Mouse (Mus musculus) stomach, embryonic 16.5 days (tissue): ENCODE measurements around the gene Tpcn2. TPM values are rescaled to one million over a fixed set of nuclear protein-coding genes. Genes with fewer than 3 reads are reported as not detected.

Experiments used
- ATAC-seq: fragments of 200-750 bp; cut with Nextera tagmentation; 2 replicates; pipeline ENCODE4 v1.8.0; 2017; ENCODE audit warnings: moderate number of reproducible peaks, moderate TSS enrichment; ENCODE audit not compliant: insufficient read depth, low FRiP score
- H3K27ac ChIP-seq: fragments of 300-500 bp; sonication (generic); 2 replicates; pipeline ENCODE4 v1.5.1; 2014; ENCODE audit warnings: low read length
- H3K27me3 ChIP-seq: fragments of 300-500 bp; sonication (generic); 2 replicates; pipeline ENCODE4 v1.6.1; 2014; ENCODE audit warnings: low read length, control low read depth, mixed read lengths; ENCODE audit not compliant: control insufficient read depth, insufficient read depth
- H3K36me3 ChIP-seq: fragments of 300-500 bp; sonication (generic); 2 replicates; pipeline ENCODE4 v1.6.1; 2014; ENCODE audit warnings: low read length; ENCODE audit not compliant: control insufficient read depth, insufficient read depth
- H3K4me1 ChIP-seq: fragments of 300-500 bp; sonication (generic); 2 replicates; pipeline ENCODE4 v1.6.1; 2014; ENCODE audit warnings: low read length, control low read depth, mixed read lengths; ENCODE audit not compliant: control insufficient read depth, insufficient read depth
- H3K4me2 ChIP-seq: fragments of 300-500 bp; sonication (generic); 2 replicates; pipeline ENCODE4 v1.6.1; 2014; ENCODE audit warnings: low read depth, low read length, mixed read lengths
- H3K4me3 ChIP-seq: fragments of 300-500 bp; sonication (generic); replicated peaks from 2 replicates; pipeline ENCODE4 v1.5.1; 2014; ENCODE audit warnings: mild to moderate bottlenecking, low read length
- H3K9ac ChIP-seq: fragments of 300-500 bp; sonication (generic); 2 replicates; pipeline ENCODE4 v1.6.1; 2014; ENCODE audit warnings: low read length
- H3K9me3 ChIP-seq: fragments of 300-500 bp; sonication (generic); replicated peaks from 2 replicates; pipeline ENCODE4 v1.6.1; 2016; ENCODE audit warnings: low read length, control low read depth; ENCODE audit not compliant: control insufficient read depth
- WGBS: fragments of 180-500 bp; shearing (Covaris S2); extraction: QIAGEN DNeasy Blood & Tissue Kit; methylation state at CpG from one replicate; pipeline ENCODE4 v1.1.7; 2014; 5-methylcytosine and 5-hydroxymethylcytosine counted together
- polyA plus RNA-seq: library from polyadenylated mRNA; unstranded; fragments of >200 nt; fragmentation: Nextera tagmentation; extraction: Ambion mirVana; gene quantifications from 2 replicates; pipeline ENCODE4 v1.2.1, GENCODE M21; 2015

Tpcn2 gene
- polyA plus RNA-seq, 1 experiment from 2014 or later: 9.7 TPM

- H3K27ac ChIP-seq: peak overlapping the region; percentile 30
- no peaks in the 10 kb centered on the region for H3K36me3 ChIP-seq
- no peak overlapping the region for H3K4me3 ChIP-seq
- peak; percentile 30; the same call in 1 of the 2 replicates for ATAC-seq
- 58% methylated on average over 3 of the region's 3 CpGs for WGBS
- no peak overlapping the region for H3K4me2 ChIP-seq
- no peaks in the 10 kb centered on the region for H3K9me3 ChIP-seq
- no peaks in the 10 kb centered on the region for H3K27me3 ChIP-seq
- peaks cover 40% of the 10 kb centered on the region for H3K4me1 ChIP-seq
- H3K9ac ChIP-seq: 0 out of 2 replicates have a peak overlapping the region, but pooled peaks have one; percentile 25
These were observed 89.2 kb downstream of the Tpcn2 start for GRCm38 (mm10) chr7:145194455-145195161.

DNA sequence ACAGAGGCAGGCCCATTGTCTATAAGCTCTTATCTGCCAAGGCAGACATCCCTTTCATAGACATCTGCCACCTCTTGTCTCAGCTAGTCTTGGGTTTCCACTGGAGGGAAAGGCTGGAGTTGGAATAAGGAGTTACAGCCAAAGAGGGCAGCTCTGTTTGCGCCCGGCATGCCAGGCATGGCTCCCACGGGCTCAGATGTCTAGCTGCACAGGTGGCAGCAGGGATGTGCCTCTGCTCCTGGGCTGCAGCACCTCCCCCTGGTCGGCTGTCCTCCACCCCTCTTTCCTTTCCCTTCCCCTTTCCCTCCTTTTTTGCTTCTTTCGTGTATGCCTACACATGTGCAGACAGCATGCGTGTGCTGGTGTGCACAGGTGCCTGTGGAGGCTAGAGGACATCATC is 91.0 kb downstream of the Tpcn2 start:
- Histone ChIP-seq H3K4me1 (peaks cover 29% of the 10 kb centered on the region), H3K9me3 (no peaks in the 10 kb centered on the region), H3K4me2 (no peak overlapping the region), H3K9ac (no peak overlapping the region), H3K27me3 (no peaks in the 10 kb centered on the region), H3K36me3 (no peaks in the 10 kb centered on the region), H3K4me3 (no peak overlapping the region), H3K27ac (no peak overlapping the region)
- ATAC-seq: no peak
- 74% methylated on average over 6 of the region's 6 CpGs for WGBS

GRCm38 (mm10) chr7:145190520-145190919 is 93.3 kb downstream of the Tpcn2 start:
- Histone ChIP-seq H3K27me3 (no peaks in the 10 kb centered on the region), H3K4me2 (no peak overlapping the region), H3K4me1 (peaks cover 19% of the 10 kb centered on the region), H3K27ac (no peak overlapping the region), H3K9ac (no peak overlapping the region), H3K36me3 (no peaks in the 10 kb centered on the region), H3K9me3 (no peaks in the 10 kb centered on the region), H3K4me3 (no peak overlapping the region)
- ATAC-seq: no peak

GRCm38 (mm10) chr7:145189342-145189741 is 94.5 kb downstream of the Tpcn2 start:
- peaks cover 7% of the 10 kb centered on the region for H3K4me1 ChIP-seq
- 43% methylated on average over 8 of the region's 8 CpGs for WGBS
- no peak overlapping the region for H3K4me2 ChIP-seq
- no peaks in the 10 kb centered on the region for H3K36me3 ChIP-seq
- no peaks in the 10 kb centered on the region for H3K9me3 ChIP-seq
- H3K9ac ChIP-seq: no peak overlapping the region
- no peak overlapping the region for H3K27ac ChIP-seq
- ATAC-seq: no peak
- H3K27me3 ChIP-seq: no peaks in the 10 kb centered on the region
- no peak overlapping the region for H3K4me3 ChIP-seq

- no peaks in the 10 kb centered on the region for H3K36me3 ChIP-seq
- H3K4me2 ChIP-seq: no peak overlapping the region
- no peaks in the 10 kb centered on the region for H3K9me3 ChIP-seq
- no peak for ATAC-seq
- H3K9ac ChIP-seq: no peak overlapping the region
- no peak overlapping the region for H3K27ac ChIP-seq
- 54% methylated on average over 3 of the region's 3 CpGs for WGBS
- no peaks in the 10 kb centered on the region for H3K4me1 ChIP-seq
- H3K27me3 ChIP-seq: no peaks in the 10 kb centered on the region
- H3K4me3 ChIP-seq: no peak overlapping the region
These were observed 96.0 kb downstream of the Tpcn2 start for GRCm38 (mm10) chr7:145187802-145188201.

DNA sequence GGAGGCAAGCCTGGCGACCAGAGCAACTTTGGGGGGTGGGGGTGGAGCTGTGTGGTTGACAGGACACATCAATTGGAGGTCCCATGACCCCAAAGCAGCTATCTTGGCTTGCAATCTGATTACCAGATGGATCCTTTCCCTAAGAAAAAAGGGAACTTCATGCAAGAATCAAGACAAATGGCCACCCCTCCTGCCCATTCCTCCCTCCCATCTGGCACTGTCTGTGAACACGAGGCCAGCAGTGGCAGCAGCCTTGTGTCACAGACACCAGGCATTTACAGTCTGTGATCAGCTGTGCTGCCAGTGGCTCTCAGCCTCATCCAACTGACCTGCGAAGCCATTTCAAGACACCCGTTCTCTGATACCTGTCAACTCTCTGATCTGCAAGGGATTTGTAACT is 101.4 kb downstream of the Tpcn2 start:
- H3K4me3 ChIP-seq: no peak overlapping the region
- H3K9me3 ChIP-seq: no peaks in the 10 kb centered on the region
- no peak overlapping the region for H3K27ac ChIP-seq
- no peaks in the 10 kb centered on the region for H3K27me3 ChIP-seq
- no peak overlapping the region for H3K9ac ChIP-seq
- H3K36me3 ChIP-seq: no peaks in the 10 kb centered on the region
- no peak overlapping the region for H3K4me2 ChIP-seq
- WGBS: 55% methylated on average over 4 of the region's 4 CpGs
- H3K4me1 ChIP-seq: peaks cover 8% of the 10 kb centered on the region; the same call in 1 of the 2 replicates
- no peak for ATAC-seq

- no peak for ATAC-seq
These were observed 102.3 kb downstream of the Tpcn2 start for GRCm38 (mm10) chr7:145181376-145182034.

DNA sequence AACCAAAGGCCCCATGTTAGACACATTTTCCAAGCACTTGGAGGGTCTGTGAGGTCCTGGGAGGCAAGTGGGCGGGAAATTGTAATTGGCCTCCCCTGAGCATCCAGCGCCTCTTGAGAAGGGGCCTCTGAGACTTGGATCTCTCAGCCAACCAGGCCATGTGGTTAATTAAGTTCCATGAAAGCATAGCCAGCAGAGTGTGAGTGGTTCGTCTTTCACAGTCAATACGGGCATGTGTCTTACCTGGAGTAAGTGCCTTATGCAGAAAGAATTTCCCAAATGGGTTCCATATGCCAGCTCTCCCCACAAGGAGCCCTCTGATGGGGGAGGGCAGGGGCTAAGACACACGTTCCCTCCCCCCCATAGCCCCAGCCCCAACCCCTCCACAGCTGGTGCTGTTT is 104.1 kb downstream of the Tpcn2 start:
- Histone ChIP-seq H3K4me1 (peaks cover 8% of the 10 kb centered on the region; the same call in 1 of the 2 replicates), H3K27ac (no peak overlapping the region; the same call in 1 of the 2 replicates), H3K4me2 (no peak overlapping the region), H3K9ac (no peak overlapping the region; the same call in 1 of the 2 replicates), H3K36me3 (no peaks in the 10 kb centered on the region), H3K9me3 (no peaks in the 10 kb centered on the region), H3K27me3 (no peaks in the 10 kb centered on the region), H3K4me3 (no peak overlapping the region)
- ATAC-seq: peak; percentile 68; the same call in 1 of the 2 replicates
- 44% methylated on average over 5 of the region's 5 CpGs for WGBS

More at GRCm38 (mm10) chr7:145181376-145182034, 102.3 kb downstream of the Tpcn2 start:
- 50% methylated on average over 11 of the region's 11 CpGs for WGBS
- Histone ChIP-seq H3K9ac (no peak overlapping the region), H3K4me3 (no peak overlapping the region), H3K27ac (no peak overlapping the region), H3K9me3 (no peaks in the 10 kb centered on the region), H3K4me1 (peaks cover 8% of the 10 kb centered on the region; the same call in 1 of the 2 replicates), H3K4me2 (no peak overlapping the region), H3K36me3 (no peaks in the 10 kb centered on the region), H3K27me3 (no peaks in the 10 kb centered on the region)
